Mouse (Mus musculus) limb, embryonic 10.5 days (tissue): ENCODE measurements around the gene Scube3. TPM values are rescaled to one million over a fixed set of nuclear protein-coding genes. Genes with fewer than 3 reads are reported as not detected.
A peak's percentile ranks its signal among the peaks of the same experiment; 100 is the strongest.
"Not testable (repeated sequence)": the region's sequence is repeated elsewhere in the genome, so short reads cannot be mapped to it uniquely, and the experiment has no call there.

Experiments
- DNase-seq: peaks from one replicate; pipeline ENCODE4 v3.0.0-alpha.2; 2017; ENCODE audit warnings: low spot score
- H3K27ac ChIP-seq: fragments of 300-500 bp; sonication (generic); 2 replicates; pipeline ENCODE4 v1.5.1; 2016; ENCODE audit warnings: mild to moderate bottlenecking
- H3K27me3 ChIP-seq: fragments of 300-500 bp; sonication (generic); 2 replicates; pipeline ENCODE4 v1.6.1; 2016; ENCODE audit warnings: low read depth, mild to moderate bottlenecking; ENCODE audit not compliant: poor library complexity, severe bottlenecking
- H3K36me3 ChIP-seq: fragments of 300-500 bp; sonication (generic); 2 replicates; pipeline ENCODE4 v1.6.1; 2016; ENCODE audit warnings: mild to moderate bottlenecking, moderate library complexity
- H3K4me1 ChIP-seq: fragments of 300-500 bp; sonication (generic); 2 replicates; pipeline ENCODE4 v1.6.1; 2016
- H3K4me3 ChIP-seq: fragments of 300-500 bp; sonication (generic); 2 replicates; pipeline ENCODE4 v1.5.1; 2016; ENCODE audit warnings: mild to moderate bottlenecking, moderate library complexity
- H3K9me3 ChIP-seq: fragments of 300-500 bp; sonication (generic); replicated peaks from 2 replicates; pipeline ENCODE4 v1.6.1; 2016; ENCODE audit warnings: mild to moderate bottlenecking
- WGBS: fragments of 180-500 bp; shearing (Covaris S2); methylation state at CpG from one replicate; pipeline ENCODE4 v1.1.7; 2016; 5-methylcytosine and 5-hydroxymethylcytosine counted together
- polyA plus RNA-seq: library from polyadenylated mRNA; unstranded; fragments of >200 nt; fragmentation: Nextera tagmentation; extraction: Ambion mirVana; gene quantifications from 2 replicates; pipeline ENCODE4 v1.2.1, GENCODE M21; 2016

The Scube3 gene
- polyA plus RNA-seq, 1 experiment from 2014 or later = 11.0 TPM

DNA sequence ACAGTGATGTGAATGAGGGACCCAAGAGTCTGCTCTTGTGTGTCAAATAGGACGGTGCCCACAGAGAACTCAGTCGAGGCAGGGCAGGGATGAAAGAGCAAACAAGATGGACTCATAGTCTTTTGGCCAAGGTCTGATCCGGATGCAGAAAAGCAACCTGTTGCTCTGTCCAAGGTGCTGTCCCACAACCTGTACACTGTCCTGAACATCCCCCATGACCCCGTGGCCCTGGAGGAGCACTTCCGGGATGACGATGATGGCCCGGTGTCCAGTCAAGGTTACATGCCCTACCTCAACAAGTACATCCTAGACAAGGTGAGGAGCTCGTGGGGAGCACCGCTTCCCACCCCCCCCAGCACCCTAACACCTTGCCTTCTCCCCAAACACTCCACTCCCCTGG, 74.8 kb downstream of the Scube3 start:
- H3K4me3 ChIP-seq = no peak overlapping the region
- DNase-seq = no peak
- no peaks in the 10 kb centered on the region for H3K36me3 ChIP-seq
- H3K4me1 ChIP-seq = peaks cover 31% of the 10 kb centered on the region
- H3K27ac ChIP-seq = peak overlapping the region; percentile 88; the same call in 1 of the 2 replicates
- 87% methylated on average over 9 of the region's 9 CpGs for WGBS
- no peaks in the 10 kb centered on the region for H3K27me3 ChIP-seq
- H3K9me3 ChIP-seq = no peaks in the 10 kb centered on the region

DNA sequence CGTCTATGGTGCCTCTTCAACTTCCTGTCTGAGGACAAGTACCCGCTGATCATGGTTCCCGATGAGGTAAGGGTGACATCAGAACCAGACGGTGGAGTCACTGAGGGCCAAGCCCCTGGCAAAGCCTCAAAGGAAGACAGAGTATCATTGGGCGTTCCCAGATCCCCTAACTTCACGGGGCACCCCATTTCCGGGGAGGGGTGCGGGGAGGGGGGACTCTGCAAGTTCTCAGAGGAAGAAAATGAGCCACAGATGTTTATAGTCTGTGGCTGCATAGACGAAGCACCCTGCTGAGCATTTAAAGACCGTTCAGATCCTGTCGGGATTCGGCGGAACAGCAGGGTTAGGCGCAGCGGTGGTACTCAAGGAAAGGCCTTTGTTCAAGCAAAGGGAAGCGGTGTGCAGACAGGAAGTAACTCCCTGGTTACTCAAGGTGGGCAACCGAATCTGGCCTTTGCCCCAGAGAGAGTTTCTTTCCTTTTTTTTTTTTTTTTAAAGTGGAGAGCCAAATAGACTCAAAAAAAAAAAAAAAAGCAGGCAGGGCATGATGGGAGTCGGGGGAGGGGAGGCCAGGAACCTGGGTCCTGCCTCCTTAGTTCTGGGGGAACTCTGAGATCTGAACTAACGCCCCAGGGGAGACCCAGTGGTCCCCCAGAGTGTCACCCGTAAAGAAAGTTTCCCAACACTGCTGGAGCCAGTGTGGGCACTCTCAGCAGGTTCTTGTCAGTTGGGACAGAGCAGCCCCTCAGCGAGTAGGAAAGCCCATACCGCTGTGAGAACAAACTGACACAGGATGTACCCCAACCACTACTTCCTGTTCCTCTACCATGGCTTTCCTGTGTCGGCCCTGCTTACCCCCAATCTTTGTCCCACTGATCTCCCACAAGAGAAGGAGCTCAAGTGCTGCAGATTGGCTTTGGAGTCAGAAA, 76.0 kb downstream of the Scube3 start:
- Histone ChIP-seq H3K36me3 (no peaks in the 10 kb centered on the region), H3K27ac (peak overlapping the region; percentile 88), H3K9me3 (no peaks in the 10 kb centered on the region), H3K4me1 (peaks cover 23% of the 10 kb centered on the region), H3K4me3 (peak overlapping the region; percentile 30; the same call in 1 of the 2 replicates), H3K27me3 (no peaks in the 10 kb centered on the region)
- WGBS = 27% methylated on average over 23 of the region's 23 CpGs
- DNase-seq = peak; percentile 56

DNA sequence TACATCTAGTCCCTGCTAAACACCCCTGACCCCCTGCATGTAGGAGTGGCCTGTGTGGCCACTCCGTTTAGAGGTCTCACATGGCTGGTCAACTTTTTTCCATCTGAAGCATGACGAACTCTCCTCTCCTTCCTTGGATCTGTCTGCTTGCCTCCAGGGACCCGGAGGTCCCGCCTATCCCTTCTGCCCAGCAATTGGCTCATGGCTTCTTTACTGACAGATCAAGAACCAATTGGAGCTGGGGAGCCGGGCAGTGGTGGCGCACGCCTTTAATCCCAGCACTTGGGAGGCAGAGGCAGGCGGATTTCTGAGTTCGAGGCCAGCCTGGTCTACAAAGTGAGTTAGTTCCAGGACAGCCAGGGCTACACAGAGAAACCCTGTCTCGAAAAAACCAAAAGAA, 80.5 kb downstream of the Scube3 start:
- not testable (repeated sequence) for H3K4me3 ChIP-seq, H3K27ac ChIP-seq, DNase-seq, H3K27me3 ChIP-seq, H3K9me3 ChIP-seq, H3K36me3 ChIP-seq
- H3K4me1 ChIP-seq = peaks cover 44% of the 10 kb centered on the region
- WGBS = 93% methylated on average over 10 of the region's 10 CpGs

DNA sequence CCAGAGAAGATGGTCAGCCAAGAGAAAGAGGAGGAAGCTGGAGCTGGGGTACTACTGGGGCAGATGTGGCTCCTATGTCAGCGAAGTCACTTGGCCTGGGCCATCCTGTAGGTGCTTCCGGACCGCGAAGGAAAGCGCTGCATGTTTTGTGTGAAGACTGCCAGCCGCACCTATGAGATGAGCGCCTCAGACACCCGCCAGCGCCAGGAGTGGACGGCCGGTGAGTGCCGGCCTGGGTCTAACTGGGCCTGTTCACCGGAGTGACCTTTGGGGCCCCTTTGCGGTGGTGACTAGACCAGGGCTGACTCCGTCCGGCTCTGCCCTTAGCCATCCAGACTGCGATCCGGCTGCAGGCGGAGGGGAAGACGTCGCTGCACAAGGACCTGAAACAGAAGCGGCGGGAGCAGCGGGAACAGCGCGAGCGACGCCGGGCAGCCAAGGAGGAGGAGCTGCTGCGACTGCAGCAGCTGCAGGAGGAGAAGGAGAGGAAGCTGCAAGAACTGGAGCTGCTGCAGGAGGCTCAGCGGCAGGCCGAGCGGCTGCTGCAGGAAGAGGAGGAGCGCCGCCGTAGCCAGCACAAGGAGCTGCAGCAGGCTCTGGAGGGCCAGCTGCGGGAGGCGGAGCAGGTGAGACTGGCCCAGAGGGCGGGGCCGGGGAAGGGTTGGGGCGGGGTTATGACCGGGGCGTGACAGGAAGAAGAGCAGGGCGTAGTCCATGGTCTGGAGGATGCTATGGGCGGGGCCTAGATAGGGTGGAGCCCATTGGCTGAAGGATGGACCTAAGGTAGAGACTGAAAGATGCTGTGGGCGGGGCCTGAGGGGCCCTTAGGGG, 81.8 kb downstream of the Scube3 start:
- H3K9me3 ChIP-seq = no peaks in the 10 kb centered on the region
- 1% methylated on average over 46 of the region's 46 CpGs for WGBS
- H3K36me3 ChIP-seq = peaks cover 12% of the 10 kb centered on the region
- DNase-seq = peak; percentile 92
- peak overlapping the region; percentile 64 for H3K4me3 ChIP-seq
- H3K27me3 ChIP-seq = no peaks in the 10 kb centered on the region
- H3K4me1 ChIP-seq = peaks cover 31% of the 10 kb centered on the region
- H3K27ac ChIP-seq = peak overlapping the region; percentile 92

Other genes with a start within 250 kb of the Scube3 start
- 13.3 and 15.5 TPM in 2 replicates for gene Anks1, start 232.8 kb upstream of the Scube3 start, polyA plus RNA-seq
- gene Taf11, start 232.3 kb upstream of the Scube3 start, polyA plus RNA-seq = 92.8 and 93.9 TPM in 2 replicates
- gene Tcp11, start 61.5 kb upstream of the Scube3 start, polyA plus RNA-seq = 0.97 and 1.1 TPM in 2 replicates
- 33.6 and 40.2 TPM in 2 replicates for gene Zfp523, start 35.0 kb downstream of the Scube3 start, polyA plus RNA-seq
- gene Def6, start 65.6 kb downstream of the Scube3 start, polyA plus RNA-seq = 6.8 and 11.1 TPM in 2 replicates
- 1.9 and 2.3 TPM in 2 replicates for gene Ppard, start 90.6 kb downstream of the Scube3 start, polyA plus RNA-seq
- gene Fance, start 171.4 kb downstream of the Scube3 start, polyA plus RNA-seq = 32.9 and 35.5 TPM in 2 replicates
- 502 and 576 TPM in 2 replicates for gene Rpl10a, start 186.3 kb downstream of the Scube3 start, polyA plus RNA-seq
- 5.2 and 9.8 TPM in 2 replicates for gene Tead3, start 208.7 kb downstream of the Scube3 start, polyA plus RNA-seq
- 3.4 and 4.1 TPM in 2 replicates for gene Tulp1, start 223.1 kb downstream of the Scube3 start, polyA plus RNA-seq